Mouse (Mus musculus) CD4-positive naive resting alpha-beta T cell, adult 76 days (primary cell): ENCODE results near the gene Ceacam16. TPM values are rescaled to one million over a fixed set of nuclear protein-coding genes. Genes with fewer than 3 reads are reported as not detected.

Source experiments
- total RNA-seq: library from RNA; stranded (reverse); gene quantifications from one replicate; pipeline ENCODE4 v1.2.4, GENCODE M21; 2023

Gene Ceacam16
- 1.6 TPM for total RNA-seq

DNA sequence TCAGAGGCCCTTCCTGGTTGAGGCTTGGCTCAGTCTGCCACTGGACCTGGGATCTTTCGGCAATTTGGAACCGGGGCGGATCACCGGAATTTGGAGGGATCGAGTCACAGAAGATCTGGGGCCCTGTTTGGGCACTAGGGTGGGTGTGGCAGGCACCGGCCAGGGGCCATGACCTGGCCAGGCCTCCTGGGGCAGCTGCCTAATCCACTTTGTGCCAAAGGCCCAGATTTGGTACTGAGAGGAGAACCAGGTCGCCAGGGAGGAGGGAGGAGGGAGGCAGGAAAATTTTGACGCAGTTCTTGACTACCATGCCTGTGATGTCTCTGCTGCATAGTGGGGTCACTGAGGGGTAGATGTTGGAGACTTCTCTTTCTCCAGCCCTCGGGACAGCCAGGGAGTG is at the start of gene Ceacam16:
Gene Ceacam16, minus strand, starts transcription at position 101 of the 400 bp plus-strand sequence.

DNA sequence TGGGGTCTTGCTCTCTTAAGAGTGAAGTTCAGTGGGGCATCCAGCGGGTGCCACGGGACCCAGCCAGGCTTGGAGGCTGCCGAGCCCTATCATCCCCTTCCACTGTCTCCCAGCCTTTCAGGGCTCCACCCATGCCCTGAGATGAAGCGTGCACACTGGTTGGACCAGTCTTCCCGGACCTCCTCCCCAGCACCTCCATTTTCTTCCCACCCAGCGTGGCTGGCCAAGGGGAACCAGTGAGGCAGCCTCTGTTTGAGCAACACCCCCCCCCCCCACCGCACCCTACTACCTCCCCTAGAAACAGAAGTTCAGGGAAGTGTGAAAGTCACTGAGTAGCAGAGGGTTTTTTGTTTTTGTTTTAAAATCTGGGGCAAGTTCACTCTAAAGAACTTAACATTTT is 26.8 kb upstream of the Ceacam16 start, which contains the start of gene Ceacam19:
Gene Ceacam19, minus strand, starts transcription at position 117 of the 400 bp plus-strand sequence.

DNA sequence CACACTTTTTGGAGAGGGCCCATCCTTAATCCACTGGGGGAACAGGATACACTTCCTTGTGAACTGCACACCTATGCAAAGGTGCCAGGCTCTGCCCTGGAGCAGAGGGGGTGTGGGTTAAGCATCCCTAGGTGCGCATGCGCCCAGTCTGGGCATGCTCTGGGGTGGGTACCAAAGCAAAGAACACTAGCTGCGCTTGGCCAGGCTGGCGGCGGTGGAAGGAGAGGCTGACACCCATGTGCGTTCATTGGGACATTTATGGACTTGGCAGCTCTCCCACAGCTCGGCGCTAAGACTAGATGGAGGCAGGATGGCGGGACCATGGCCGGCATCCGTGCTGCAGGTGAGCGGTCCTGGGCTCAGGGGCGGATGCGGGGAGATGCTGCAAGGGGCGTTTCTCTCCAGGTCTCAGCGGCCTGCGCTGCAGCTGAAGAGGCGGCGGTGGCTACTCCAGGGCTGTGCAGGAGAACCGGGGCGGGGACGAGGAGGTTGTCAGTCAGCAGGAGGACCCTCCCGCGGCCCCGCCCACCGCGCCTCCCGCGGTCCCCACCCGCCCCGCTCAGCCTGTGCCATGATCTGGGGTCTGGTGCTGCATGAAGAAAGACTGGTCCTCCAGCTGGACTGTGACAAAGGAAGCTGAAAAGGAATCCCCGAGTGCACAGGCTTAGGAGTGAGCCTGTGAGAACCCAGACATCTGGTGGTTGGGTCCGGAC is 9.1 kb downstream of the Ceacam16 start, which contains the start of gene Gm19345:
Gene Gm19345, plus strand, starts transcription at position 146 of the 713 bp plus-strand sequence.

DNA sequence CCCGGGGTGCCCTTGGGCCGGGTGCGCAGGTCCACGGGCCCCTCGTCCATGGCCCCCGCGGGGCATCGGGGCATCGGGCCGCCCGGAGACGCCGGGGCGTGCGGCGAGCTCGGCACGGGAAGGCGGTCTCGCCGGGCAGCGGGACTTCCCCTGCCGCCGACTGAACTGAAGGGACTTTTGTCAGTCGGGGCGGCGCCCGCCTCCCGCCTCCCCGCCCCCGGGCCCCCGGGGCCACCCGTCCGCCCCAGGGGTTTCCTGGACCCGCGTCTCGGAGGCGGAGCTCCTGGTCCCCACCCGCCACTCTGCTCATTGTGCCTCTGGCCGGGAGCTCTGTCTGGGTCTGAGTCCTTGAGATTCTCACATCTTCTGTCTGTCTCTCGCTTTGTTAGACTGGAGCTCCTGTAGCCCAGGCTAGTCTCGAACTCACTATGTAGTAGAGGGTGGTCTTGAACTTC is 38.5 kb downstream of the Ceacam16 start, which contains the start of gene Bcl3:
Gene Bcl3, minus strand, starts transcription at position 167 of the 455 bp plus-strand sequence.

Other genes with a start within 250 kb of the Ceacam16 start
- gene Relb, start 231.9 kb downstream of the Ceacam16 start, total RNA-seq: 67.9 TPM
- gene Clptm1, start 196.3 kb downstream of the Ceacam16 start, total RNA-seq: 87.9 TPM
- not detected for gene Apoc2, start 183.4 kb downstream of the Ceacam16 start, total RNA-seq
- not detected for gene Gm44805, start 179.9 kb downstream of the Ceacam16 start, total RNA-seq
- gene Apoc4, start 179.8 kb downstream of the Ceacam16 start, total RNA-seq: not detected
- not detected for gene Apoc1, start 168.6 kb downstream of the Ceacam16 start, total RNA-seq
- gene Apoe, start 162.1 kb downstream of the Ceacam16 start, total RNA-seq: 36.3 TPM
- 48.0 TPM for gene Tomm40, start 145.9 kb downstream of the Ceacam16 start, total RNA-seq
- gene Nectin2, start 110.8 kb downstream of the Ceacam16 start, total RNA-seq: 0.38 TPM
- gene Bcam, start 90.3 kb downstream of the Ceacam16 start, total RNA-seq: 0.23 TPM
- gene Cblc, start 64.5 kb downstream of the Ceacam16 start, total RNA-seq: not detected
- gene Bcl3, start 38.5 kb downstream of the Ceacam16 start, total RNA-seq: 23.5 TPM
- not detected for gene Gm19345, start 9.3 kb downstream of the Ceacam16 start, total RNA-seq
- not detected for gene Ceacam19, start 26.7 kb upstream of the Ceacam16 start, total RNA-seq
- gene Pvr, start 59.9 kb upstream of the Ceacam16 start, total RNA-seq: 120 TPM
- gene Igsf23, start 89.5 kb upstream of the Ceacam16 start, total RNA-seq: 11.8 TPM
- not detected for gene Ceacam20, start 104.1 kb upstream of the Ceacam16 start, total RNA-seq
- not detected for gene Nlrp9b, start 130.2 kb upstream of the Ceacam16 start, total RNA-seq
- gene Vmn1r91, start 238.4 kb upstream of the Ceacam16 start, total RNA-seq: not detected